Mouse (Mus musculus) spleen, adult 10 weeks (tissue): ENCODE measurements around the gene Vstm4. TPM values are rescaled to one million over a fixed set of nuclear protein-coding genes. Genes with fewer than 3 reads are reported as not detected.

Experiments
- polyA plus RNA-seq: library from polyadenylated mRNA; stranded (reverse); fragments of 350-450 nt; fragmentation: Illumina TruSeq; extraction: RNeasy Lipid Tissue Mini Kit (QIAGEN cat#74804); gene quantifications from one replicate; pipeline ENCODE4 v1.2.3, GENCODE M21; 2015; ENCODE audit warnings: low replicate concordance; ENCODE audit not compliant: insufficient read depth

The Vstm4 gene
- polyA plus RNA-seq: 12.1 TPM

GRCm38 (mm10) chr14:32856681-32857328, at the start of gene Vstm4:
Gene Vstm4, plus strand, starts transcription at chr14:32856756.

GRCm38 (mm10) chr14:32833847-32834246, 22.7 kb upstream of the Vstm4 start, which contains the start of gene Fam170b:
Gene Fam170b, plus strand, starts transcription at chr14:32833962.

Other genes with a start within 250 kb of the Vstm4 start
- 0.25 TPM for gene 3425401B19Rik, start 171.5 kb upstream of the Vstm4 start, polyA plus RNA-seq
- gene Tmem273, start 70.8 kb upstream of the Vstm4 start, polyA plus RNA-seq: 17.2 TPM
- gene Fam170b, start 22.8 kb upstream of the Vstm4 start, polyA plus RNA-seq: not detected
- 0.17 TPM for gene Lrrc18, start 134.6 kb downstream of the Vstm4 start, polyA plus RNA-seq